Mouse (Mus musculus): ENCODE results near the gene Phrf1. TPM values are rescaled to one million over a fixed set of nuclear protein-coding genes. Genes with fewer than 3 reads are reported as not detected.
A peak's percentile ranks its signal among the peaks of the same experiment; 100 is the strongest.

The Phrf1 gene
- polyA plus RNA-seq, 1 experiment from 2014 or later: 57.1 TPM

GRCm38 (mm10) chr7:141193948-141194347 lies 34.6 kb upstream of the Phrf1 start, which contains the start of the genes Hras and Lrrc56:
Gene Hras (minus strand): TSS chr7:141194005.
Gene Lrrc56 (plus strand): TSS chr7:141194157.
- Histone ChIP-seq H3K4me1 (ENCODE audit: control insufficient read depth, insufficient read depth, low read depth, low read length) (peaks cover 19% of the 10 kb centered on the region), H3K4me3 (ENCODE audit: low read length) (peak within 1 kb of the TSS; percentile 69), H3K36me3 (ENCODE audit: control insufficient read depth, insufficient read depth, low read length) (peaks cover 26% of the 10 kb centered on the region), H3K4me2 (ENCODE audit: low read length) (peak within 1 kb of the TSS; percentile 99), H3K27me3 (replicated peaks; ENCODE audit: control insufficient read depth, insufficient read depth, low read length) (no peaks in the 10 kb centered on the region), H3K27ac (ENCODE audit: low read depth, low read length) (peak within 1 kb of the TSS; percentile 87), H3K9me3 (ENCODE audit: control insufficient read depth, low read length) (no peaks in the 10 kb centered on the region), H3K9ac (ENCODE audit: low read depth, low read length) (peak within 1 kb of the TSS; percentile 98)
- WGBS: under 1% methylated on average over 36 of the region's 39 CpGs
- ATAC-seq: peak; percentile 95

- H3K4me3 ChIP-seq (ENCODE audit: low read length): peak overlapping the region; percentile 69
- peaks cover 19% of the 10 kb centered on the region for H3K4me1 ChIP-seq (ENCODE audit: control insufficient read depth, insufficient read depth, low read depth, low read length)
- peak overlapping the region; percentile 99 for H3K4me2 ChIP-seq (ENCODE audit: low read length)
- peaks cover 23% of the 10 kb centered on the region for H3K36me3 ChIP-seq (ENCODE audit: control insufficient read depth, insufficient read depth, low read length)
- no peaks in the 10 kb centered on the region for H3K9me3 ChIP-seq (ENCODE audit: control insufficient read depth, low read length)
- peak overlapping the region; percentile 82 for H3K27ac ChIP-seq (ENCODE audit: low read depth, low read length)
- 0 out of 2 replicates have a peak, but pooled peaks have one; percentile 0 for ATAC-seq
- H3K9ac ChIP-seq (ENCODE audit: low read depth, low read length): peak overlapping the region; percentile 71
- WGBS: 0% methylated on average over 23 of the region's 23 CpGs
- no peaks in the 10 kb centered on the region for H3K27me3 ChIP-seq (replicated peaks; ENCODE audit: control insufficient read depth, insufficient read depth, low read length)
Measured at GRCm38 (mm10) chr7:141194409-141194808, 34.2 kb upstream of the Phrf1 start.

GRCm38 (mm10) chr7:141194830-141195229 lies 33.8 kb upstream of the Phrf1 start:
- H3K9me3 ChIP-seq (ENCODE audit: control insufficient read depth, low read length): no peaks in the 10 kb centered on the region
- ATAC-seq: peak; percentile 40; the same call in 1 of the 2 replicates
- peak overlapping the region; percentile 99 for H3K4me2 ChIP-seq (ENCODE audit: low read length)
- H3K9ac ChIP-seq (ENCODE audit: low read depth, low read length): peak overlapping the region; percentile 71
- H3K27me3 ChIP-seq (replicated peaks; ENCODE audit: control insufficient read depth, insufficient read depth, low read length): no peaks in the 10 kb centered on the region
- H3K36me3 ChIP-seq (ENCODE audit: control insufficient read depth, insufficient read depth, low read length): peaks cover 21% of the 10 kb centered on the region
- WGBS: under 1% methylated on average over 28 of the region's 28 CpGs
- peaks cover 19% of the 10 kb centered on the region for H3K4me1 ChIP-seq (ENCODE audit: control insufficient read depth, insufficient read depth, low read depth, low read length)
- H3K27ac ChIP-seq (ENCODE audit: low read depth, low read length): peak overlapping the region; percentile 82
- H3K4me3 ChIP-seq (ENCODE audit: low read length): peak overlapping the region; percentile 69

GRCm38 (mm10) chr7:141195754-141196153 lies 32.8 kb upstream of the Phrf1 start:
- H3K9me3 ChIP-seq (ENCODE audit: control insufficient read depth, low read length): no peaks in the 10 kb centered on the region
- no peak overlapping the region for H3K4me3 ChIP-seq (ENCODE audit: low read length)
- 98% methylated on average over 2 of the region's 2 CpGs for WGBS
- H3K27ac ChIP-seq (ENCODE audit: low read depth, low read length): no peak overlapping the region
- peaks cover 19% of the 10 kb centered on the region for H3K4me1 ChIP-seq (ENCODE audit: control insufficient read depth, insufficient read depth, low read depth, low read length)
- no peaks in the 10 kb centered on the region for H3K27me3 ChIP-seq (replicated peaks; ENCODE audit: control insufficient read depth, insufficient read depth, low read length)
- no peak for ATAC-seq
- H3K4me2 ChIP-seq (ENCODE audit: low read length): no peak overlapping the region; the same call in 1 of the 2 replicates
- no peak overlapping the region for H3K9ac ChIP-seq (ENCODE audit: low read depth, low read length)
- peaks cover 12% of the 10 kb centered on the region for H3K36me3 ChIP-seq (ENCODE audit: control insufficient read depth, insufficient read depth, low read length)

- no peak overlapping the region for H3K4me2 ChIP-seq (ENCODE audit: low read length)
Measured at GRCm38 (mm10) chr7:141196619-141197282, 31.8 kb upstream of the Phrf1 start.

GRCm38 (mm10) chr7:141198121-141198520 lies 30.5 kb upstream of the Phrf1 start:
- Histone ChIP-seq H3K9me3 (ENCODE audit: control insufficient read depth, low read length) (no peaks in the 10 kb centered on the region), H3K4me3 (ENCODE audit: low read length) (no peak overlapping the region), H3K27ac (ENCODE audit: low read depth, low read length) (no peak overlapping the region), H3K27me3 (replicated peaks; ENCODE audit: control insufficient read depth, insufficient read depth, low read length) (no peaks in the 10 kb centered on the region), H3K4me1 (ENCODE audit: control insufficient read depth, insufficient read depth, low read depth, low read length) (peaks cover 8% of the 10 kb centered on the region), H3K4me2 (ENCODE audit: low read length) (no peak overlapping the region), H3K36me3 (ENCODE audit: control insufficient read depth, insufficient read depth, low read length) (no peaks in the 10 kb centered on the region), H3K9ac (ENCODE audit: low read depth, low read length) (no peak overlapping the region)
- 95% methylated on average over 4 of the region's 4 CpGs for WGBS
- ATAC-seq: no peak

More at GRCm38 (mm10) chr7:141196619-141197282, 31.8 kb upstream of the Phrf1 start:
- H3K9me3 ChIP-seq (ENCODE audit: control insufficient read depth, low read length): no peaks in the 10 kb centered on the region
- peaks cover 19% of the 10 kb centered on the region for H3K4me1 ChIP-seq (ENCODE audit: control insufficient read depth, insufficient read depth, low read depth, low read length)
- H3K9ac ChIP-seq (ENCODE audit: low read depth, low read length): no peak overlapping the region
- H3K4me3 ChIP-seq (ENCODE audit: low read length): no peak overlapping the region
- no peaks in the 10 kb centered on the region for H3K27me3 ChIP-seq (replicated peaks; ENCODE audit: control insufficient read depth, insufficient read depth, low read length)
- 97% methylated on average over 8 of the region's 8 CpGs for WGBS
- H3K36me3 ChIP-seq (ENCODE audit: control insufficient read depth, insufficient read depth, low read length): peaks cover 5% of the 10 kb centered on the region
- no peak for ATAC-seq
- H3K27ac ChIP-seq (ENCODE audit: low read depth, low read length): no peak overlapping the region

GRCm38 (mm10) chr7:141204546-141204945 lies 24.0 kb upstream of the Phrf1 start:
- Histone ChIP-seq H3K9ac (ENCODE audit: low read depth, low read length) (no peak overlapping the region), H3K27me3 (replicated peaks; ENCODE audit: control insufficient read depth, insufficient read depth, low read length) (no peaks in the 10 kb centered on the region), H3K4me1 (ENCODE audit: control insufficient read depth, insufficient read depth, low read depth, low read length) (no peaks in the 10 kb centered on the region), H3K27ac (ENCODE audit: low read depth, low read length) (no peak overlapping the region), H3K36me3 (ENCODE audit: control insufficient read depth, insufficient read depth, low read length) (no peaks in the 10 kb centered on the region), H3K4me2 (ENCODE audit: low read length) (no peak overlapping the region), H3K9me3 (ENCODE audit: control insufficient read depth, low read length) (no peaks in the 10 kb centered on the region), H3K4me3 (ENCODE audit: low read length) (no peak overlapping the region)
- WGBS: 85% methylated on average over 3 of the region's 3 CpGs
- ATAC-seq: no peak

- H3K27ac ChIP-seq (ENCODE audit: low read depth, low read length): no peak overlapping the region
- H3K4me2 ChIP-seq (ENCODE audit: low read length): no peak overlapping the region
- H3K4me3 ChIP-seq (ENCODE audit: low read length): no peak overlapping the region
- no peaks in the 10 kb centered on the region for H3K4me1 ChIP-seq (ENCODE audit: control insufficient read depth, insufficient read depth, low read depth, low read length)
- WGBS: 84% methylated on average over 5 of the region's 5 CpGs
- no peaks in the 10 kb centered on the region for H3K9me3 ChIP-seq (ENCODE audit: control insufficient read depth, low read length)
- H3K36me3 ChIP-seq (ENCODE audit: control insufficient read depth, insufficient read depth, low read length): no peaks in the 10 kb centered on the region
- no peak; the same call in 1 of the 2 replicates for ATAC-seq
- no peaks in the 10 kb centered on the region for H3K27me3 ChIP-seq (replicated peaks; ENCODE audit: control insufficient read depth, insufficient read depth, low read length)
- H3K9ac ChIP-seq (ENCODE audit: low read depth, low read length): no peak overlapping the region
Measured at GRCm38 (mm10) chr7:141205504-141205903, 23.1 kb upstream of the Phrf1 start.

GRCm38 (mm10) chr7:141206182-141206937 lies 22.2 kb upstream of the Phrf1 start:
- no peak for ATAC-seq

More at GRCm38 (mm10) chr7:141206182-141206937, 22.2 kb upstream of the Phrf1 start:
- no peak overlapping the region for H3K4me2 ChIP-seq (ENCODE audit: low read length)
- no peak overlapping the region for H3K27ac ChIP-seq (ENCODE audit: low read depth, low read length)
- H3K27me3 ChIP-seq (replicated peaks; ENCODE audit: control insufficient read depth, insufficient read depth, low read length): no peaks in the 10 kb centered on the region
- H3K4me1 ChIP-seq (ENCODE audit: control insufficient read depth, insufficient read depth, low read depth, low read length): no peaks in the 10 kb centered on the region
- no peaks in the 10 kb centered on the region for H3K9me3 ChIP-seq (ENCODE audit: control insufficient read depth, low read length)
- WGBS: 95% methylated on average over 18 of the region's 18 CpGs
- H3K36me3 ChIP-seq (ENCODE audit: control insufficient read depth, insufficient read depth, low read length): no peaks in the 10 kb centered on the region
- H3K4me3 ChIP-seq (ENCODE audit: low read length): no peak overlapping the region
- no peak overlapping the region for H3K9ac ChIP-seq (ENCODE audit: low read depth, low read length)

All from hindbrain, embryonic 16.5 days (tissue).